Mouse (Mus musculus): ENCODE results near the gene Ubxn6.

GRCm38 (mm10) chr17:56119981-56120880, 45.4 kb upstream of the Ubxn6 start:
- TF ChIP-seq POLR2A (IDR thresholded peaks at IDR 0.05; ENCODE audit: extremely low read depth, insufficient read depth, low read length), result no peak
- no peak for TF ChIP-seq CTCF (IDR thresholded peaks at IDR 0.05; ENCODE audit: extremely low read depth, insufficient read depth, low read length)
